Mouse (Mus musculus) neural tube, embryonic 11.5 days (tissue): Measurements from ENCODE around the gene Rbks. TPM values are rescaled to one million over a fixed set of nuclear protein-coding genes. Genes with fewer than 3 reads are reported as not detected.

ENCODE experiments used
- ATAC-seq: fragments of 200-750 bp; cut with Nextera tagmentation; 2 replicates; pipeline ENCODE4 v1.8.0; 2017; ENCODE audit warnings: moderate number of reproducible peaks, mild to moderate bottlenecking, moderate TSS enrichment, moderate library complexity; ENCODE audit not compliant: insufficient read depth, low FRiP score, low TSS enrichment
- DNase-seq: peaks from one replicate; pipeline ENCODE4 v3.0.0-alpha.2; 2015; ENCODE audit warnings: low spot score
- H3K27ac ChIP-seq: fragments of 300-500 bp; sonication (generic); 2 replicates; pipeline ENCODE4 v1.5.1; 2014; ENCODE audit warnings: low read depth, mild to moderate bottlenecking, low read length
- H3K27me3 ChIP-seq: fragments of 300-500 bp; sonication (generic); 2 replicates; pipeline ENCODE4 v1.6.1; 2014; ENCODE audit warnings: mild to moderate bottlenecking, low read length, mixed read lengths; ENCODE audit not compliant: control insufficient read depth, insufficient read depth
- H3K36me3 ChIP-seq: fragments of 300-500 bp; sonication (generic); 2 replicates; pipeline ENCODE4 v1.6.1; 2014; ENCODE audit warnings: mild to moderate bottlenecking, low read length, moderate library complexity, mixed read lengths; ENCODE audit not compliant: control insufficient read depth, insufficient read depth
- H3K4me1 ChIP-seq: fragments of 300-500 bp; sonication (generic); 2 replicates; pipeline ENCODE4 v1.6.1; 2014; ENCODE audit warnings: low read length, mixed read lengths; ENCODE audit not compliant: control insufficient read depth, insufficient read depth
- H3K4me2 ChIP-seq: fragments of 300-500 bp; sonication (generic); 2 replicates; pipeline ENCODE4 v1.6.1; 2014; ENCODE audit warnings: low read depth, mild to moderate bottlenecking, moderate library complexity
- H3K4me3 ChIP-seq: fragments of 300-500 bp; sonication (generic); 2 replicates; pipeline ENCODE4 v1.5.1; 2014; ENCODE audit warnings: low read depth, low read length
- H3K9ac ChIP-seq: fragments of 300-500 bp; sonication (generic); 2 replicates; pipeline ENCODE4 v1.6.1; 2014; ENCODE audit warnings: mild to moderate bottlenecking, low read length
- H3K9me3 ChIP-seq: fragments of 300-500 bp; sonication (generic); 2 replicates; pipeline ENCODE4 v1.6.1; 2016; ENCODE audit warnings: low read length; ENCODE audit not compliant: control insufficient read depth
- WGBS: fragments of 180-500 bp; shearing (Covaris S2); extraction: QIAGEN DNeasy Blood & Tissue Kit; methylation state at CpG from one replicate; pipeline ENCODE4 v1.1.7; 2014; 5-methylcytosine and 5-hydroxymethylcytosine counted together
- polyA plus RNA-seq: library from polyadenylated mRNA; unstranded; fragments of >200 nt; fragmentation: Nextera tagmentation; extraction: Ambion mirVana; gene quantifications from 2 replicates; pipeline ENCODE4 v1.2.1, GENCODE M21; 2014

Gene Rbks
- polyA plus RNA-seq, 1 experiment from 2014 or later = 3.5 TPM

DNA sequence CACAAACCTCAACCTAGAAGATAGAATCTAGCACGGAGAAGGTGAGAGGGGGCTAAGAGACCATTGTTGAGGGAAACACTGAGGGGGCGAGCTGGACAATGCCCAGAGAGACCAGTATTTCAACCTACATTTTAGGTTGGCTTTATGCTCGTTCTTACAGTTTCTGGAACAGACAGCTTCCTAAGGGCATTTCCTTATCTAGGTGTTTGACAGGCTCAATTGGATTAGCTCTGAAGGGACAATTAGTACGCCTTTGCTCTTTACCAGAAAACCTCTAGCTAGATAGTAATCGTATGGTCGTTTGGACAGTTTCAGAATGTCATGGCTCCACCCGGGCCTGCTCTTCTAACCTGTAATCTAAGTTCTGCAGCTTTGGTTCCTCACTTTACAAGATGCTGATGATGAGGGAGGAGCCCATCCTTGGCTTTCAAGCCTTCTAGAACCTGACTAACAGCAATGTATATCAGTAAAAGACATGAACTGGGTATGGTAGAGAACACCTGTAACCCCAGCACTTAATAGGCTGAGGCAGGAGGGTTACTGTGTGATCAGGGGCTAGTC, 96.2 kb downstream of the Rbks start:
- Histone ChIP-seq H3K4me1 (no peaks in the 10 kb centered on the region), H3K36me3 (no peaks in the 10 kb centered on the region), H3K9me3 (no peaks in the 10 kb centered on the region), H3K4me2 (no peak overlapping the region), H3K4me3 (no peak overlapping the region), H3K27ac (no peak overlapping the region), H3K27me3 (no peaks in the 10 kb centered on the region), H3K9ac (no peak overlapping the region)
- 87% methylated on average over 7 of the region's 7 CpGs for WGBS
- no peak for ATAC-seq
- DNase-seq = no peak

DNA sequence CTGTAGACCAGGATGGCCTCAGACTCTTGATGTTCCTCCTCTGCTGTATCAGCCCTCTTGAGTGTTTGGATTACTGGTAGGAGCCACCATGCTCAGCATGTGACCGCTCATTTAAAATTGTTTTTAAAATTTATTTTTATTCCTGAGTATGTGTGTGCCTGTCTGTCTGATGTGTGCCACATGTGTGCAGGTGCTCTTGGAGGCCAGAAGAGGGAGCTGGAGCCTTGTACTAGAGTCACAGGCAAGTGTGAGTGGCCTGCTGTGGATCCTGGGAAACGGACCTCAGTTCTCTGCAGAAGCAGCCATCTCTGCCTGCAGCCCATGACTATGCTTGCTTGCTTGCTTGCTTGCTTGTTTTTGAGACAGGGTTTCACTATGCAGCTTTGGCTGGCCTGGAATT, 98.3 kb downstream of the Rbks start:
- H3K4me1 ChIP-seq = no peaks in the 10 kb centered on the region
- no peak for DNase-seq
- 93% methylated on average over 2 of the region's 2 CpGs for WGBS

DNA sequence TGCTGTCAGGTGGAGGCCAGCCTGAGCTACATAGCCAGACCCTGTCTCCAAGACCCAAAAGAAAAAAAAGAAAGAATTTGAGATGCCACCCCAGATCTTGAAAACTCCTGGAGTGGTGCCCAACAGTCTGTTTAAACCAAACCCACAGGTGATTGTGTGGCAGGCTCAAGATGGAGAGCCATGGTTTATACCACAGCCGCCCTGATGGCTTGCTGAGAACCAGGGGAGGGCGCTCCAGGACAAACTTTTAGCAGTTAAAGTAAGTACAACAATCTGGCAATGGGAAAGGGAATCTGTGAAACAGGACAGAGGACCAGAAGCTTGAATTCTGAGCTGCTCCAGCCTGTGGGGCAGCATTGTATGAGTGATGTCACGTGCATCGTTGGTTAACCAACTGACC, 98.8 kb downstream of the Rbks start:
- Histone ChIP-seq H3K4me1 (no peaks in the 10 kb centered on the region), H3K9ac (no peak overlapping the region), H3K4me3 (no peak overlapping the region), H3K27me3 (no peaks in the 10 kb centered on the region), H3K9me3 (no peaks in the 10 kb centered on the region), H3K36me3 (no peaks in the 10 kb centered on the region), H3K4me2 (no peak overlapping the region), H3K27ac (no peak overlapping the region)
- DNase-seq (peak; percentile 54), ATAC-seq (no peak)
- 72% methylated on average over 4 of the region's 4 CpGs for WGBS

More for the DNA sequence above, 98.3 kb downstream of the Rbks start:
- Histone ChIP-seq H3K4me2 (no peak overlapping the region), H3K27ac (no peak overlapping the region), H3K4me3 (no peak overlapping the region), H3K36me3 (no peaks in the 10 kb centered on the region), H3K9ac (no peak overlapping the region), H3K27me3 (no peaks in the 10 kb centered on the region), H3K9me3 (no peaks in the 10 kb centered on the region)
- no peak for ATAC-seq

DNA sequence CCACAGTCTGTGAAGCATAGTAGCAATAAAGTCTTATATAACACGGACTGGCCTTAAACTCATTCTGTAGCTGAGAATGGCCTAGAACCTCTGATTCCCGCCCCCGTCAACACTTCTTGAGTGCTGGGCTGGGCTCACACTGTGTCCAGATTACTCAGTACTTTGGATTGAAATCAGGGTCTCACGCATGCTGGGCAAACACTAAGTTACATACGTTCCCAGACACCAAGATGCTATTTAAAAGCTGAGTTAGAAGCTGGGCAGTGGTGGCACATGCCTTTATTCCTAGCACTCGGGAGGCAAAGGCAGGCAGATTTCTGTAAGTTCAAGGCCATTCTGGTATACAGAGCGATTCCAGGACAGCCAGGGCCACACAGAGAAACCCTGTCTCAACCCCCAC, 99.3 kb downstream of the Rbks start:
- DNase-seq (no peak), ATAC-seq (no peak)
- Histone ChIP-seq H3K9ac (no peak overlapping the region), H3K27me3 (no peaks in the 10 kb centered on the region), H3K4me3 (no peak overlapping the region), H3K4me1 (no peaks in the 10 kb centered on the region), H3K36me3 (no peaks in the 10 kb centered on the region), H3K9me3 (no peaks in the 10 kb centered on the region), H3K4me2 (no peak overlapping the region), H3K27ac (no peak overlapping the region)
- WGBS = 81% methylated on average over 7 of the region's 7 CpGs

DNA sequence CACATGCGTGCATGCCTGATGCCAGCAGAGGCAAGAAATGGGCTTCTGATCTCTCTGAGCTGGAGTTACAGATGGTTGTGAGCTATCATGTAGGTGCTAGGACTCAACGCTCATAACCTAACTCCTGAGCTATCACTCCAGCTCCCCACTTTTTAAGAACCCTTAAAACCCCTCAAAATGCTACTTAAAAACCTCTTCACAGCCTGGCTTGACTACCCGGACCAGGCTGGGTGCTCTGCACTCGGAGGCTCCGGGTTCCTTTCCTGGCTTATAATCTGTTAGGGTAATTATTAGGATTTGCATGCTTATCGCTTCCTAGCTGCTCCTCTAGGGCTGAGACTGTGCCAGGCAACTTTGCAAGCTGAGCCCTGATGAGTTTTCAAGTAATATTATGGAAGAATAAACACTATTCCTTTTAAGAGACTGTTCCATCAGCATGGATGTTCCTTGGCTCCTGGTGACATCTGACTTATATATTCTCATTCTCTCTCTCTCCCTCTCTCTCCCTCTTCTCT, 99.9 kb downstream of the Rbks start:
- no peak overlapping the region for H3K9ac ChIP-seq
- H3K4me2 ChIP-seq = no peak overlapping the region

DNA sequence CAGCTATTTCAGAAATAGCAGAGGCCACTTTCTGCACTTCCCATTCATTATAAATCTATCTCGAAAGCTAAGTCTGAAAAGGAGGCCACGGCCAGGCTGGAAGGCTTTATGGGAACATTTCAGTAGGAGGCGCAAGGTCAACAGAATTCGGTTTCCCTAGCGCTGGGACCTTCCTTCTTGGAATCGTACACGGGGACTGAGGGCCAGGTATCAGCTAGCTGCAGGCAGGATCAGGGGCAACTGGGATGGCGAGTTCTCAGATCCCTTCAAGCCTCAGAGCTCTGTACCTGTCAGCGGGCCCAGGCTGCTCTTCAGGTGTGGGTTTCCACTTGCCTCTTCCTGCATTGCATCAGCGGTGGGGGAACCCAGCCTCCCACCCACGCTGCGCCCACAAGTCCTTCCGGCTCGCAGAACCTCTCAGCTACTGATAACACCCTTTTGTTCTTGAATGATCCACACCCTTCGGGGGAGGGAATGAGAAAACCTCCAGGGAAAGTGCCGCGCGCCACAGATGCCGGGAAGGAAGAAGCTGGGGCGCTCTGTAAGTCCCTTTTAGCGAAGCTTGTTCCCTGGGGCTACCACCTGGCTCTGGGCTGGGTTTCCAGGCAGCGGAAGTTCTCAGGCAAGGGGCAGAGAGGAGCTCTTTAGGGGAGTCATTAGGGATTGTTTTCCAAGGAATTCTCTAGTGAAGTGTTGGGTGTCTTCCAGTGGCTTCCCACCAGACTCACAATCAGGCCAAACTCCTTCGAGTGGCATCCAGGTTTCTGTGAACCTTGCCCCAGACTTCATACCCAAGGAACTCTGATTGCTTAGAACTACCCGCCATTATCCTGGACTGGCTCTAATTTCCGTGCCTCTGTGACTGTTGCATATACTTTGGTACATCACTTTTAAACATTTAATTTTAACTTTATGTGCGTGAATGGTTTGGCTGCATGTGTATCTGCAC, 100.7 kb downstream of the Rbks start, which contains the start of gene Mrpl33:
Gene Mrpl33 (plus strand): TSS at position 455 of the 949 bp plus-strand sequence.
- no peak within 1 kb of the TSS for H3K27ac ChIP-seq
- WGBS = 9% methylated on average over 26 of the region's 26 CpGs
- H3K4me3 ChIP-seq = peak within 1 kb of the TSS; percentile 20; the same call in 1 of the 2 replicates
- DNase-seq (peak; percentile 33), ATAC-seq (no peak)
- H3K9me3 ChIP-seq = no peaks in the 10 kb centered on the region
- H3K4me1 ChIP-seq = no peaks in the 10 kb centered on the region
- H3K36me3 ChIP-seq = no peaks in the 10 kb centered on the region
- H3K27me3 ChIP-seq = no peaks in the 10 kb centered on the region
- H3K4me2 ChIP-seq = peak within 1 kb of the TSS; percentile 47
- peak within 1 kb of the TSS; percentile 46; the same call in 1 of the 2 replicates for H3K9ac ChIP-seq

More for the DNA sequence above, 99.9 kb downstream of the Rbks start:
- no peak overlapping the region for H3K27ac ChIP-seq
- H3K4me1 ChIP-seq = no peaks in the 10 kb centered on the region
- no peaks in the 10 kb centered on the region for H3K36me3 ChIP-seq
- no peaks in the 10 kb centered on the region for H3K9me3 ChIP-seq
- WGBS = 79% methylated on average over 6 of the region's 6 CpGs
- H3K4me3 ChIP-seq = no peak overlapping the region
- no peaks in the 10 kb centered on the region for H3K27me3 ChIP-seq
- ATAC-seq (no peak), DNase-seq (no peak)

DNA sequence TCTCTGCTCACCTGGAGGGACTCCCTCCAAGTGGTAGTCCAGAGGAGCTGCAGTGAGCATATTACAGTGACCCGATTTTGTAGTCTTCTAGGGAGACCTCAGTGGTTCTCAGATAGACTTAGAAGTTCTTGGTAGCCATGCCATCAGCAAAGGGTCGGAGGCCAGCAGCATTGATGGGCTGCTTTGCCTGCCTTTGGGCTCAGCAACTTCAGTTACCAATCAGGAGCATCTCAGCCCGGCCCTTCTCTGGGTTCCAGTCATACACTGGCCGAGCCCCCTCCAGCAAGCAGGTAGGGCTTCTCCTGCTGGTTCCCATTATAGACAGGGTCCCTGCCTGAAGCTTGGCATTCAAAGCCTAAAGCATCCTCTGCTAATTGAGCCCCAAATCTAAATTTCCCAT, 101.6 kb downstream of the Rbks start:
- no peak overlapping the region for H3K4me3 ChIP-seq
- H3K4me1 ChIP-seq = no peaks in the 10 kb centered on the region
- DNase-seq (no peak), ATAC-seq (no peak)
- no peaks in the 10 kb centered on the region for H3K27me3 ChIP-seq
- H3K36me3 ChIP-seq = no peaks in the 10 kb centered on the region
- no peak overlapping the region for H3K4me2 ChIP-seq
- H3K27ac ChIP-seq = no peak overlapping the region
- WGBS = 52% methylated on average over 4 of the region's 4 CpGs
- no peaks in the 10 kb centered on the region for H3K9me3 ChIP-seq
- no peak overlapping the region for H3K9ac ChIP-seq

DNA sequence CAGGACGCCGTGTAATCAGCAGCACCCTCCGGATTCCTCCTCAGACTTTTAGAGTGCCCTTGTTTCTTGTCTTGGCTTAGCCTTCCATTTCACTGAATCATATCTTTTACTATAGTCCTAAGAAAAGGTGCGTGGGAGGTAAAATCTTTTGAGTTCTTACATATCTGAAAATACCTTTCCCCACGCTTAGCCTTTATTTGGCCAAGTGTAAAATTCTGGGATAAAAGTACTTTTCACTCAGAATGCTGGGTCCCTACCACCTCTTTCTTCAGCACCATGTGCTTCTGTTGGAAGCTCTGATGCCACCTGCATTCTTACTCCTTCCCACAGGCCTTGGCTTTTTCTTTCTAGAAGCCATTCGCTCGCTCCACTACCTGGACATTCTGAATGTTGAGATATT, 106.3 kb downstream of the Rbks start:
- Histone ChIP-seq H3K9ac (no peak overlapping the region), H3K9me3 (no peaks in the 10 kb centered on the region; the same call in 1 of the 2 replicates), H3K27ac (no peak overlapping the region), H3K4me1 (no peaks in the 10 kb centered on the region), H3K4me2 (no peak overlapping the region), H3K4me3 (no peak overlapping the region), H3K36me3 (no peaks in the 10 kb centered on the region), H3K27me3 (no peaks in the 10 kb centered on the region)
- ATAC-seq (no peak), DNase-seq (no peak)
- 92% methylated on average over 7 of the region's 7 CpGs for WGBS
